ENCODE assay signal across 23 mouse cellular contexts in genomic region chr2:22914421-22914820, GRCm38 (mm10). TPM values are rescaled to one million over a fixed set of nuclear protein-coding genes. Genes with fewer than 3 reads are reported as not detected.
DNase-seq lines count a peak whose midpoint lies in the region; ATAC-seq lines count a peak whose summit lies in the region.
"Had no signal": no experiment of that assay in that cellular context is flagged by ENCODE, and none has a peak within 500 bp of the region (broad histone marks: within the 10 kb centered on the region; RNA-seq: fewer than 3 reads in every experiment).

No protein-coding gene starts in this region.

- no peaks in the 10 kb centered on the region for H3K4me1 ChIP-seq in kidney, embryonic 14.5 days (ENCODE audit: control insufficient read depth, insufficient read depth, low read length)
- H3K4me1 ChIP-seq in kidney, embryonic 16.5 days (ENCODE audit: insufficient read depth, low read length): no peaks in the 10 kb centered on the region
- H3K4me1 ChIP-seq: embryonic facial prominence, embryonic 12.5 days; forebrain, embryonic 15.5 days; heart, embryonic 10.5 days had no signal

- H3K36me3 ChIP-seq in kidney, embryonic 14.5 days (ENCODE audit: control insufficient read depth, insufficient read depth, low read length): peaks cover 36% of the 10 kb centered on the region
- H3K36me3 ChIP-seq in kidney, embryonic 16.5 days (ENCODE audit: insufficient read depth, low read length): peaks cover 24% of the 10 kb centered on the region

- H3K9ac ChIP-seq in kidney, embryonic 14.5 days (ENCODE audit: low read depth, low read length): no peak overlapping the region
- no peak overlapping the region for H3K9ac ChIP-seq in kidney, embryonic 16.5 days (replicated peaks; ENCODE audit: low read length)
- H3K9ac ChIP-seq: embryonic facial prominence, embryonic 12.5 days; forebrain, embryonic 15.5 days had no signal

- no peaks in the 10 kb centered on the region for H3K27me3 ChIP-seq in kidney, embryonic 14.5 days (ENCODE audit: control insufficient read depth, insufficient read depth, low read length)
- H3K27me3 ChIP-seq in kidney, embryonic 16.5 days (ENCODE audit: insufficient read depth, low read length): no peaks in the 10 kb centered on the region
- H3K27me3 ChIP-seq: embryonic facial prominence, embryonic 12.5 days; forebrain, embryonic 15.5 days had no signal

- no peak overlapping the region for H3K4me3 ChIP-seq in kidney, embryonic 14.5 days (ENCODE audit: low read length)
- H3K4me3 ChIP-seq in kidney, embryonic 16.5 days (ENCODE audit: low read length): no peak overlapping the region
- H3K4me3 ChIP-seq: embryonic facial prominence, embryonic 12.5 days; forebrain, embryonic 15.5 days; heart, embryonic 10.5 days had no signal

- H3K27ac ChIP-seq in kidney, embryonic 14.5 days (ENCODE audit: low read depth, low read length): no peak overlapping the region
- H3K27ac ChIP-seq in kidney, embryonic 16.5 days (ENCODE audit: low read length): no peak overlapping the region
- H3K27ac ChIP-seq: embryonic facial prominence, embryonic 12.5 days; forebrain, embryonic 15.5 days; heart, embryonic 10.5 days had no signal

- no peaks in the 10 kb centered on the region for H3K9me3 ChIP-seq in kidney, embryonic 14.5 days (ENCODE audit: control insufficient read depth, low read length)
- H3K9me3 ChIP-seq in kidney, embryonic 16.5 days (ENCODE audit: low read length): no peaks in the 10 kb centered on the region
- H3K9me3 ChIP-seq: embryonic facial prominence, embryonic 12.5 days; forebrain, embryonic 15.5 days; G1E; heart, embryonic 10.5 days had no signal

- 77% methylated on average over 3 of the region's 3 CpGs for WGBS in kidney, embryonic 14.5 days
- 79% methylated on average over 3 of the region's 3 CpGs for WGBS in kidney, embryonic 16.5 days

- H3K4me2 ChIP-seq in kidney, embryonic 14.5 days (replicated peaks; ENCODE audit: low read depth, low read length): no peak overlapping the region
- no peak overlapping the region for H3K4me2 ChIP-seq in kidney, embryonic 16.5 days (replicated peaks; ENCODE audit: low read depth, low read length)
- H3K4me2 ChIP-seq: embryonic facial prominence, embryonic 12.5 days; forebrain, embryonic 15.5 days had no signal

- DNase-seq in kidney, adult 11 months: peak; percentile 56
- peak; percentile 83 for DNase-seq in kidney, adult 9 months
- peak; percentile 44 for DNase-seq in kidney, postnatal 14 days
- peak; percentile 16 for DNase-seq in yolk sac, embryonic 10.5 days (ENCODE audit: low spot score)
- DNase-seq in cerebellum, postnatal 36 days: no peak
- no peak for DNase-seq in left cerebral cortex, postnatal 4 days
- DNase-seq: adrenal gland, adult 8-10 months; adrenal gland, postnatal 36 days; B cell, adult 2 months; cerebellum, adult 2 months; cerebellum, postnatal 10 days; embryo, embryonic 11 days; gastrocnemius, postnatal 10 days; heart, adult 18-20 months; heart, postnatal 10 days; heart, postnatal 4 days had no signal

- intact Hi-C loops in left cerebral cortex, postnatal 4 days (cut with DNase I): no loop called here

- no peak for ATAC-seq in kidney, embryonic 14.5 days (ENCODE audit: low FRiP score, low TSS enrichment)
- no peak for ATAC-seq in kidney, embryonic 16.5 days (ENCODE audit: low FRiP score, low TSS enrichment)
- ATAC-seq: CD4-positive, CD25-positive, alpha-beta regulatory T cell, adult 4 months; forebrain, embryonic 15.5 days had no signal

RNA-seq across cellular contexts. Expression of gene Pdss1, which starts 19.1 kb away (rescaled TPM):
- 24.5 and 25.5 TPM in 2 replicates for polyA plus RNA-seq in kidney, embryonic 14.5 days (2014; fragmentation: Nextera tagmentation; extraction: Ambion mirVana)
- 25.4 and 26.2 TPM in 2 replicates for polyA plus RNA-seq in kidney, embryonic 16.5 days (2015; fragmentation: Nextera tagmentation; extraction: Ambion mirVana)
- total RNA-seq in left cerebral cortex, postnatal 4 days (2021): 10 to 100 TPM; 22.3 to 22.6 TPM

Comparison
In these comparisons a context has a peak if more than half of its experiments do, and no peak if none do; other contexts are left out.
1. DNase-seq: peak in kidney, adult 11 months (single experiment), kidney, adult 9 months (single experiment), kidney, postnatal 14 days (single experiment) and yolk sac, embryonic 10.5 days (single experiment); none in cerebellum, postnatal 36 days (0 of 2) and left cerebral cortex, postnatal 4 days (single experiment).